Mouse (Mus musculus): ENCODE data around the gene Trim29. TPM values are rescaled to one million over a fixed set of nuclear protein-coding genes. Genes with fewer than 3 reads are reported as not detected.

Trim29 gene
- total RNA-seq (2014; rRNA removed): 0.24 and 2.4 TPM in 2 replicates
- polyA plus RNA-seq (2015; fragmentation: Nextera tagmentation; extraction: Ambion mirVana): 0.12 and 0.16 TPM in 2 replicates

DNA sequence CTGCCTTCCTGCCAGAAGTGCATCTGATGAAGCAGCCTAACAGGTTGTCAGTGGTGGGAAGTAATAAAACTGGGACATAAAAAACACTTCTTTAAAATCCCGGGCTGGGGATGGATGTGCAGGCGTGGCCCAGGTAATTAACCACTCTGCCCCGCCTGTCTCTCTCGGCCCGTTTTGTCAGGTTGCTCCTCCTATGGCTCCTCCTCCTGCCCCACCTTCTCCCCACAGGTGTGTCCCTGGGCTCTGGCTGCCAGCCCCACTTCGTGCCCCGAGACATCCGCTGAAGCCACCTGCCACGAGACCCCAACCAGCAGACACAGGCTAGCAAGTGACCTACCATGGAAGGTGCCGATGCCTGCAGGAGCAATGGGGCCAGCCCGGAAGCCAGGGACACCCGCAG is at the start of gene Trim29:
Trim29 (plus strand) TSS at position 311 of the 400 bp plus-strand sequence.
- no peak within 1 kb of the TSS for H3K4me2 ChIP-seq (ENCODE audit: low read depth, low read length, poor library complexity, severe bottlenecking)
- no peaks in the 10 kb centered on the region for H3K27me3 ChIP-seq (ENCODE audit: insufficient read depth, low read length)
- no peak within 1 kb of the TSS for H3K27ac ChIP-seq (ENCODE audit: low read depth, low read length)
- no peak within 1 kb of the TSS for H3K9ac ChIP-seq (replicated peaks; ENCODE audit: low read length, poor library complexity, severe bottlenecking)
- no peaks in the 10 kb centered on the region for H3K4me1 ChIP-seq (ENCODE audit: insufficient read depth, low read length)
- H3K9me3 ChIP-seq (ENCODE audit: low read length): no peaks in the 10 kb centered on the region
- ATAC-seq (ENCODE audit: low FRiP score) (no peak), DNase-seq (ENCODE audit: low spot score) (no peak)
- 87% methylated on average over 12 of the region's 12 CpGs for WGBS
- H3K4me3 ChIP-seq (ENCODE audit: low read depth, low read length): no peak within 1 kb of the TSS
- H3K36me3 ChIP-seq (ENCODE audit: insufficient read depth, low read length): no peaks in the 10 kb centered on the region
- no peak for TF ChIP-seq CTCF (IDR thresholded peaks at IDR 0.05)

DNA sequence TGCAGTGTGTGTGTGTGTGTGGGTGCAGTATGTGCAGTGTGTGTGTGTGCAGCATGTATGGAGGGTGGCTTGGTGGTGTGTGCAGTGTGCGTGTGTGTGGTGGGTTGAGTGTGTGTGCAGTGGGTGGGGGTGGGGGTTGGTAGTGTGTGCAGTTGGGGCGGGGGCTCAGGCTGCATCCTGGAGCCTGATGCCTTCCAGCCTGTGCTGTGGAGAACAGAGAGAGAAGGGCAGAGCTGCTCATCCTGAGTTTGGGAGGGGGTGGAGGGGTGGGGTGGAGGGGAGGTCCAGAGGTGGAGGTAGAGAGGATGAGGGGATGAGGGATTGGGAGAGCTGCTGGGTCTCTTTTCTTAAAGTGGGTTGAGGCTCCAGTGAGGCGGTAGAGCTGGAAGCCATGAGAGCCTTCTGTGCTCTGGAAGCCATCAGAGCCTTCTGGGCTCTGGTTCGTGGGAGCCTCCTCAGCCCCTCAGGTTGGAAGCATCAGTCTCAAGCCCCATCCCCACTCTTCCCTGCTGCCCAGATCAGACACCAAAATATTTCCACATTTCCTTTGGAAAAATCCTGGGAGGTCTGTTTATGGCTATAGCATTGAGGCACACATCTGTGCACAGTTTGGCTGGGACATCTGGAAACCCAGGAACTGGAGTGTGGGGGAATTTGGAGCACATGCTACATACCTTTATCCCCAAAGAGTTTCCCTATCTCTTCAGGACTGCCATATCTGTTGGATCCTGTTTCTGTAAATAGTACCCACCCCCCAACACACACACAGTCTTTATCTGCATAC is 49.3 kb upstream of the Trim29 start:
- H3K4me3 ChIP-seq (ENCODE audit: low read depth, low read length): no peak overlapping the region
- DNase-seq (ENCODE audit: low spot score) (no peak), ATAC-seq (ENCODE audit: low FRiP score) (no peak)
- no peaks in the 10 kb centered on the region for H3K27me3 ChIP-seq (ENCODE audit: insufficient read depth, low read length)
- 66% methylated on average over 4 of the region's 4 CpGs for WGBS
- no peaks in the 10 kb centered on the region for H3K36me3 ChIP-seq (ENCODE audit: insufficient read depth, low read length)
- no peaks in the 10 kb centered on the region for H3K4me1 ChIP-seq (ENCODE audit: insufficient read depth, low read length)
- no peak for TF ChIP-seq CTCF (IDR thresholded peaks at IDR 0.05)
- H3K9ac ChIP-seq (replicated peaks; ENCODE audit: low read length, poor library complexity, severe bottlenecking): no peak overlapping the region
- H3K9me3 ChIP-seq (ENCODE audit: low read length): no peaks in the 10 kb centered on the region
- H3K27ac ChIP-seq (ENCODE audit: low read depth, low read length): no peak overlapping the region
- no peak overlapping the region for H3K4me2 ChIP-seq (ENCODE audit: low read depth, low read length, poor library complexity, severe bottlenecking)

- DNase-seq (ENCODE audit: low spot score): no peak
- H3K9me3 ChIP-seq (ENCODE audit: low read length): no peaks in the 10 kb centered on the region
- no peak overlapping the region for H3K4me3 ChIP-seq (ENCODE audit: low read depth, low read length)
- no peak for TF ChIP-seq CTCF (IDR thresholded peaks at IDR 0.05)
- no peaks in the 10 kb centered on the region for H3K4me1 ChIP-seq (ENCODE audit: insufficient read depth, low read length)
- no peak for ATAC-seq (ENCODE audit: low FRiP score)
- no peak overlapping the region for H3K27ac ChIP-seq (ENCODE audit: low read depth, low read length)
- 62% methylated on average over 2 of the region's 2 CpGs for whole genome bisulfite sequencing
- H3K27me3 ChIP-seq (ENCODE audit: insufficient read depth, low read length): no peaks in the 10 kb centered on the region
- no peak overlapping the region for H3K4me2 ChIP-seq (ENCODE audit: low read depth, low read length, poor library complexity, severe bottlenecking)
- no peak overlapping the region for H3K9ac ChIP-seq (replicated peaks; ENCODE audit: low read length, poor library complexity, severe bottlenecking)
- no peaks in the 10 kb centered on the region for H3K36me3 ChIP-seq (ENCODE audit: insufficient read depth, low read length)
These were observed 48.7 kb upstream of the Trim29 start for GRCm38 (mm10) chr9:43261941-43262340.

DNA sequence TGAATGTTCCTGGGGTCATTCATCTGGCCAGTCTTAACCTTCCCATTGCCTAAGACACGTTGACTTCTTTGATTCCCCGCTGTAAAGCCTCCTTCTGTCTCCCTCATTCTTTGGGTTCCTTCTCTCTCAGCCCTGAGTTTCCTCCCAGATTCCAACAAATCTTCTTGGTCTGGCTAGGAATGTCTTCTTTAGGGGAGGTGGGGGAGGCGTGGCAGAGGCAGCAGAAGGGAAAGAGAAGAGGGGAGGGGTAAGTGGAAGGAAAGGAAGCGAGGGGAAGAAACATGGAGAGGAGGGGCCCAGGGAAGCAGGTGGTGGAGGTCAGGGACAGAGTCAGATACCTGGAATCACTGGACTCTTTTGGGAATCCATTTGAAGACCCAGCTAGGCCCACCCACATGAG is 48.3 kb upstream of the Trim29 start:
- no peak overlapping the region for H3K4me3 ChIP-seq (ENCODE audit: low read depth, low read length)
- H3K36me3 ChIP-seq (ENCODE audit: insufficient read depth, low read length): no peaks in the 10 kb centered on the region
- H3K9ac ChIP-seq (replicated peaks; ENCODE audit: low read length, poor library complexity, severe bottlenecking): no peak overlapping the region
- no peaks in the 10 kb centered on the region for H3K9me3 ChIP-seq (ENCODE audit: low read length)
- H3K27ac ChIP-seq (ENCODE audit: low read depth, low read length): no peak overlapping the region
- ATAC-seq (ENCODE audit: low FRiP score) (no peak), DNase-seq (ENCODE audit: low spot score) (no peak)
- no peak overlapping the region for H3K4me2 ChIP-seq (ENCODE audit: low read depth, low read length, poor library complexity, severe bottlenecking)
- H3K27me3 ChIP-seq (ENCODE audit: insufficient read depth, low read length): no peaks in the 10 kb centered on the region
- WGBS: 65% methylated on average over 4 of the region's 4 CpGs
- H3K4me1 ChIP-seq (ENCODE audit: insufficient read depth, low read length): no peaks in the 10 kb centered on the region
- TF ChIP-seq CTCF (IDR thresholded peaks at IDR 0.05): no peak

GRCm38 (mm10) chr9:43262811-43263550 is 47.7 kb upstream of the Trim29 start:
- H3K4me3 ChIP-seq (ENCODE audit: low read depth, low read length): no peak overlapping the region
- TF ChIP-seq CTCF (IDR thresholded peaks at IDR 0.05): no peak
- no peaks in the 10 kb centered on the region for H3K27me3 ChIP-seq (ENCODE audit: insufficient read depth, low read length)
- no peak for ATAC-seq (ENCODE audit: low FRiP score)
- DNase-seq (ENCODE audit: low spot score): no peak
- no peaks in the 10 kb centered on the region for H3K4me1 ChIP-seq (ENCODE audit: insufficient read depth, low read length)
- no peaks in the 10 kb centered on the region for H3K9me3 ChIP-seq (ENCODE audit: low read length)
- no peak overlapping the region for H3K9ac ChIP-seq (replicated peaks; ENCODE audit: low read length, poor library complexity, severe bottlenecking)
- no peak overlapping the region for H3K27ac ChIP-seq (ENCODE audit: low read depth, low read length)
- no peak overlapping the region for H3K4me2 ChIP-seq (ENCODE audit: low read depth, low read length, poor library complexity, severe bottlenecking)
- no peaks in the 10 kb centered on the region for H3K36me3 ChIP-seq (ENCODE audit: insufficient read depth, low read length)
- WGBS: 79% methylated on average over 9 of the region's 9 CpGs

GRCm38 (mm10) chr9:43263946-43264451 is 46.6 kb upstream of the Trim29 start:
- H3K27ac ChIP-seq (ENCODE audit: low read depth, low read length): no peak overlapping the region
- WGBS: 33% methylated on average over 11 of the region's 11 CpGs
- DNase-seq (ENCODE audit: low spot score): no peak

More at GRCm38 (mm10) chr9:43263946-43264451, 46.6 kb upstream of the Trim29 start:
- TF ChIP-seq CTCF (IDR thresholded peaks at IDR 0.05): no peak
- Histone ChIP-seq H3K9me3 (ENCODE audit: low read length) (no peaks in the 10 kb centered on the region), H3K4me3 (ENCODE audit: low read depth, low read length) (no peak overlapping the region), H3K4me1 (ENCODE audit: insufficient read depth, low read length) (no peaks in the 10 kb centered on the region), H3K27me3 (ENCODE audit: insufficient read depth, low read length) (no peaks in the 10 kb centered on the region), H3K9ac (replicated peaks; ENCODE audit: low read length, poor library complexity, severe bottlenecking) (no peak overlapping the region), H3K36me3 (ENCODE audit: insufficient read depth, low read length) (no peaks in the 10 kb centered on the region), H3K4me2 (ENCODE audit: low read depth, low read length, poor library complexity, severe bottlenecking) (no peak overlapping the region)
- no peak for ATAC-seq (ENCODE audit: low FRiP score)

All from midbrain, postnatal 0 days (tissue).